Mouse (Mus musculus) liver, embryonic 13.5 days (tissue): Measurements from ENCODE around the gene Ttc39b. TPM values are rescaled to one million over a fixed set of nuclear protein-coding genes. Genes with fewer than 3 reads are reported as not detected.

Experiments
- ATAC-seq: fragments of 200-750 bp; cut with Nextera tagmentation; 2 replicates; pipeline ENCODE4 v1.8.0; 2017; ENCODE audit warnings: low read depth, mild to moderate bottlenecking, moderate number of reproducible peaks, moderate library complexity
- DNase-seq: peaks from one replicate; pipeline ENCODE4 v3.0.0; 2022
- H3K27ac ChIP-seq: fragments of 300-500 bp; sonication (generic); 2 replicates; pipeline ENCODE4 v1.5.1; 2015; ENCODE audit warnings: moderate library complexity, mild to moderate bottlenecking, inconsistent platforms
- H3K27me3 ChIP-seq: fragments of 300-500 bp; sonication (generic); 2 replicates; pipeline ENCODE4 v1.6.1; 2015; ENCODE audit warnings: mild to moderate bottlenecking, inconsistent platforms
- H3K36me3 ChIP-seq: fragments of 300-500 bp; sonication (generic); 2 replicates; pipeline ENCODE4 v1.6.1; 2015; ENCODE audit warnings: mild to moderate bottlenecking, inconsistent platforms
- H3K4me1 ChIP-seq: fragments of 300-500 bp; sonication (generic); replicated peaks from 2 replicates; pipeline ENCODE4 v1.6.1; 2015; ENCODE audit warnings: inconsistent platforms
- H3K4me2 ChIP-seq: fragments of 300-500 bp; sonication (generic); 2 replicates; pipeline ENCODE4 v1.6.1; 2015; ENCODE audit warnings: inconsistent platforms, mild to moderate bottlenecking, moderate library complexity
- H3K4me3 ChIP-seq: fragments of 300-500 bp; sonication (generic); replicated peaks from 2 replicates; pipeline ENCODE4 v1.5.1; 2015; ENCODE audit warnings: mild to moderate bottlenecking, inconsistent platforms
- H3K9ac ChIP-seq: fragments of 300-500 bp; sonication (generic); 2 replicates; pipeline ENCODE4 v1.6.1; 2015; ENCODE audit warnings: mild to moderate bottlenecking, inconsistent platforms
- H3K9me3 ChIP-seq: fragments of 300-500 bp; sonication (generic); replicated peaks from 2 replicates; pipeline ENCODE4 v1.6.1; 2016; ENCODE audit warnings: inconsistent platforms
- whole genome bisulfite sequencing: fragments of 180-500 bp; shearing (Covaris S2); methylation state at CpG from one replicate; pipeline ENCODE4 v1.1.7; 2015; ENCODE audit not compliant: insufficient replicate concordance; 5-methylcytosine and 5-hydroxymethylcytosine counted together
- polyA plus RNA-seq: library from polyadenylated mRNA; unstranded; fragments of >200 nt; fragmentation: Nextera tagmentation; extraction: Ambion mirVana; gene quantifications from 2 replicates; pipeline ENCODE4 v1.2.1, GENCODE M21; 2015

Ttc39b gene
- polyA plus RNA-seq, 1 experiment from 2014 or later, result 2.8 TPM

GRCm38 (mm10) chr4:83172278-83172677 is 151.8 kb downstream of the Ttc39b start:
- ATAC-seq (no peak), DNase-seq (no peak)
- Histone ChIP-seq H3K27ac (no peak overlapping the region), H3K9ac (no peak overlapping the region), H3K4me1 (no peaks in the 10 kb centered on the region), H3K4me2 (no peak overlapping the region), H3K36me3 (no peaks in the 10 kb centered on the region), H3K4me3 (no peak overlapping the region), H3K9me3 (no peaks in the 10 kb centered on the region), H3K27me3 (no peaks in the 10 kb centered on the region)
- WGBS, result 58% methylated on average over 3 of the region's 3 CpGs

GRCm38 (mm10) chr4:83170741-83171140 is 153.3 kb downstream of the Ttc39b start:
- ATAC-seq, result no peak
- H3K4me3 ChIP-seq, result no peak overlapping the region

More at GRCm38 (mm10) chr4:83170741-83171140, 153.3 kb downstream of the Ttc39b start:
- no peaks in the 10 kb centered on the region for H3K36me3 ChIP-seq
- WGBS, result 64% methylated on average over 9 of the region's 9 CpGs
- no peaks in the 10 kb centered on the region for H3K4me1 ChIP-seq
- H3K27me3 ChIP-seq, result no peaks in the 10 kb centered on the region
- DNase-seq, result no peak
- no peaks in the 10 kb centered on the region for H3K9me3 ChIP-seq
- H3K9ac ChIP-seq, result no peak overlapping the region
- H3K4me2 ChIP-seq, result no peak overlapping the region
- no peak overlapping the region for H3K27ac ChIP-seq

Other genes starting within 250 kb of the Ttc39b start
- 12.3 and 14.6 TPM in 2 replicates for gene Snapc3, start 93.5 kb upstream of the Ttc39b start, polyA plus RNA-seq
- gene Psip1, start 162.2 kb upstream of the Ttc39b start, polyA plus RNA-seq, result 59.9 and 71.4 TPM in 2 replicates
- 1.1 and 1.8 TPM in 2 replicates for gene Ccdc171, start 201.3 kb upstream of the Ttc39b start, polyA plus RNA-seq